Mouse (Mus musculus) intestine, postnatal 0 days (tissue): ENCODE measurements around the gene Tead1. TPM values are rescaled to one million over a fixed set of nuclear protein-coding genes. Genes with fewer than 3 reads are reported as not detected.

ENCODE experiments used
- ATAC-seq: fragments of 200-750 bp; cut with Nextera tagmentation; 2 replicates; pipeline ENCODE4 v1.8.0; 2017; ENCODE audit warnings: mild to moderate bottlenecking, moderate TSS enrichment, moderate library complexity
- H3K27ac ChIP-seq: fragments of 300-500 bp; sonication (generic); 2 replicates; pipeline ENCODE4 v1.5.1; 2014; ENCODE audit warnings: mild to moderate bottlenecking, low read depth, low read length, moderate library complexity
- H3K27me3 ChIP-seq: fragments of 300-500 bp; sonication (generic); replicated peaks from 2 replicates; pipeline ENCODE4 v1.6.1; 2014; ENCODE audit warnings: low read length, mixed read lengths; ENCODE audit not compliant: control insufficient read depth, insufficient read depth
- H3K36me3 ChIP-seq: fragments of 300-500 bp; sonication (generic); 2 replicates; pipeline ENCODE4 v1.6.1; 2014; ENCODE audit warnings: mild to moderate bottlenecking, moderate library complexity; ENCODE audit not compliant: control insufficient read depth, insufficient read depth
- H3K4me1 ChIP-seq: fragments of 300-500 bp; sonication (generic); replicated peaks from 2 replicates; pipeline ENCODE4 v1.6.1; 2014; ENCODE audit warnings: antibody characterized with exemption, low read length, mixed read lengths; ENCODE audit not compliant: control insufficient read depth, insufficient read depth
- H3K4me2 ChIP-seq: fragments of 300-500 bp; sonication (generic); replicated peaks from 2 replicates; pipeline ENCODE4 v1.6.1; 2014; ENCODE audit warnings: low read depth, mild to moderate bottlenecking, moderate library complexity
- H3K4me3 ChIP-seq: fragments of 300-500 bp; sonication (generic); 2 replicates; pipeline ENCODE4 v1.5.1; 2014; ENCODE audit warnings: low read depth, low read length
- H3K9ac ChIP-seq: fragments of 300-500 bp; sonication (generic); 2 replicates; pipeline ENCODE4 v1.6.1; 2014; ENCODE audit warnings: mild to moderate bottlenecking, low read depth, low read length
- H3K9me3 ChIP-seq: fragments of 300-500 bp; sonication (generic); 2 replicates; pipeline ENCODE4 v1.6.1; 2016; ENCODE audit warnings: mixed run types; ENCODE audit not compliant: control insufficient read depth
- CTCF ChIP-seq: sonication (generic); IDR thresholded peaks from 2 replicates; pipeline ENCODE4 v1.5.1; 2016; ENCODE audit warnings: low read depth, mild to moderate bottlenecking, control low read depth, antibody characterized with exemption, moderate library complexity
- WGBS: fragments of 180-500 bp; shearing (Covaris S2); extraction: QIAGEN DNeasy Blood & Tissue Kit; methylation state at CpG from one replicate; pipeline ENCODE4 v1.1.7; 2014; 5-methylcytosine and 5-hydroxymethylcytosine counted together
- polyA plus RNA-seq: library from polyadenylated mRNA; unstranded; fragments of >200 nt; fragmentation: Nextera tagmentation; extraction: Ambion mirVana; gene quantifications from 2 replicates; pipeline ENCODE4 v1.2.1, GENCODE M21; 2015

Gene Tead1
- polyA plus RNA-seq, 1 experiment from 2014 or later = 7.4 TPM

DNA sequence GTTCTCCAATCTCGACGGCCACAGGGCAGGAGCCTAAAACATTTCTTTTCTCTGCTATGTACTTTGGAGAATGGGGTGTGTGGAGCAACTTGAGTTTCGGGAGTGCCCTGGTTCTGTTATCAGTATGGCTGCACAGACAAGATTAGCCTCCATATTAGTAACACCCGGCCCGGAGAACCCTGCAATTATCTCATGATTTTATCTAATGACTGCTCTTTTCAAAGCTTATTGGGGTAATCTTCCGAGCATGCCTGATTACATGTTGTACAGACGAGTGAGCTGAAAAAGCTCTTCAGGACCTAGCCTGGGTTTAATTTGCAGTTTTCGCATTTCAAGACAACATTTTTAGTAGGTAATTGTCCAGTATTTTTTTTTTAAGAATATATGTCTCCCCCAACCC is 122.6 kb downstream of the Tead1 start:
- TF ChIP-seq CTCF = no peak

GRCm38 (mm10) chr7:112806718-112807400 is 127.7 kb downstream of the Tead1 start:
- peak; percentile 25; the same call in 1 of the 2 replicates for ATAC-seq
- Histone ChIP-seq H3K27ac (peak overlapping the region; percentile 1; the same call in 1 of the 2 replicates), H3K9ac (no peak overlapping the region), H3K4me2 (peak overlapping the region; percentile 48), H3K36me3 (no peaks in the 10 kb centered on the region), H3K27me3 (no peaks in the 10 kb centered on the region), H3K4me3 (peak overlapping the region; percentile 1; the same call in 1 of the 2 replicates), H3K4me1 (peaks cover 9% of the 10 kb centered on the region; the same call in 1 of the 2 replicates), H3K9me3 (no peaks in the 10 kb centered on the region)
- no peak for TF ChIP-seq CTCF
- 17% methylated on average over 2 of the region's 2 CpGs for WGBS

More for the DNA sequence above, 122.6 kb downstream of the Tead1 start:
- no peak overlapping the region for H3K9ac ChIP-seq
- no peak overlapping the region for H3K4me3 ChIP-seq
- H3K36me3 ChIP-seq = no peaks in the 10 kb centered on the region
- H3K9me3 ChIP-seq = no peaks in the 10 kb centered on the region
- H3K4me1 ChIP-seq = peaks cover 12% of the 10 kb centered on the region; the same call in 1 of the 2 replicates
- no peak for ATAC-seq
- H3K4me2 ChIP-seq = no peak overlapping the region
- no peak overlapping the region for H3K27ac ChIP-seq
- H3K27me3 ChIP-seq = no peaks in the 10 kb centered on the region
- 40% methylated on average over 8 of the region's 8 CpGs for WGBS

- Histone ChIP-seq H3K9me3 (no peaks in the 10 kb centered on the region), H3K4me1 (peaks cover 9% of the 10 kb centered on the region; the same call in 1 of the 2 replicates), H3K36me3 (no peaks in the 10 kb centered on the region), H3K4me2 (peak overlapping the region; percentile 48), H3K27ac (0 out of 2 replicates have a peak overlapping the region, but pooled peaks have one; percentile 1), H3K27me3 (no peaks in the 10 kb centered on the region), H3K4me3 (peak overlapping the region; percentile 1; the same call in 1 of the 2 replicates), H3K9ac (no peak overlapping the region)
- ATAC-seq = peak; percentile 56; the same call in 1 of the 2 replicates
- TF ChIP-seq CTCF = no peak
- WGBS = 2% methylated on average over 6 of the region's 6 CpGs
Measured at GRCm38 (mm10) chr7:112807401-112807751, 128.3 kb downstream of the Tead1 start.

- H3K27me3 ChIP-seq = no peaks in the 10 kb centered on the region
- no peak for TF ChIP-seq CTCF
- WGBS = 53% methylated on average over 7 of the region's 7 CpGs
- no peak overlapping the region for H3K9ac ChIP-seq
- no peak overlapping the region for H3K27ac ChIP-seq
- peaks cover 6% of the 10 kb centered on the region; the same call in 1 of the 2 replicates for H3K4me1 ChIP-seq
- no peaks in the 10 kb centered on the region for H3K36me3 ChIP-seq
- no peak for ATAC-seq
- H3K4me2 ChIP-seq = no peak overlapping the region
- no peaks in the 10 kb centered on the region for H3K9me3 ChIP-seq
- H3K4me3 ChIP-seq = no peak overlapping the region
Measured at GRCm38 (mm10) chr7:112810752-112811151, 131.6 kb downstream of the Tead1 start.

DNA sequence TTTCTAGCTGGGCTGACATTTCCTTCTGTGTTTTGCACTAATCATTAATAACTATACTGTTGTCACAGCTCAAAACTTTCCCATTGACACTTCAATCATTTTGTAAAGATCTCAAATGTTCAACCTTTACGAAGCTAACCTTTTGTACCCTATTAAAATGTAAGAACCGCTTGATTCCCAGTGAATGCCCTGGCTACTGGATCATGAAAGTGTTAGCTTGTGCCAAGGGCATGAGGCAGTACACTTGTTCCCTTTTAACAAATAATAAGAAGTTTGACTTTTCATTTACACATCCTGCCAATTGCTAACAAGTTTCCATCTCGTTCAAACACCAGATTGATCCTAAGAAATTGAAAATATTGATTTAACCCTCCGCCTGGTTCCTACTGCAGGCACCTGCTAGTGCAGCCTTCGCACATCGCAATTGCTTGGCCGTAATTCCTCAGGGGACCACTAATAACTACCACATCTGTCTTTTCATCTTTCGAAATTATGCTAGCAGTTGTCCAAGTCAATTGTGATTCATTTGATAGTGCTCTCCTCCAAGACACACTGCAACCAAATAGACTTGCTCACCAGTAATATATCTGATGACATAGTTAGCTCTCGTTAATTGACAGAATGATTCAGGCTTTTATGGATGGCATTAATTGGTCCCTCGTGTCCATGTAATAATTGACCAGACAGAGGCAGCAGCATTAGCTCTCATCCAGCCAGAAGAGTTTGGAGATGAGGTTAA is 133.1 kb downstream of the Tead1 start:
- Histone ChIP-seq H3K4me3 (no peak overlapping the region), H3K27ac (no peak overlapping the region), H3K9me3 (no peaks in the 10 kb centered on the region), H3K36me3 (no peaks in the 10 kb centered on the region), H3K4me1 (no peaks in the 10 kb centered on the region), H3K4me2 (no peak overlapping the region), H3K9ac (no peak overlapping the region), H3K27me3 (no peaks in the 10 kb centered on the region)
- ATAC-seq = no peak
- TF ChIP-seq CTCF = no peak
- 81% methylated on average over 10 of the region's 10 CpGs for WGBS

GRCm38 (mm10) chr7:112813163-112813562 is 134.0 kb downstream of the Tead1 start:
- Histone ChIP-seq H3K9me3 (no peaks in the 10 kb centered on the region), H3K4me1 (no peaks in the 10 kb centered on the region), H3K9ac (no peak overlapping the region), H3K4me3 (no peak overlapping the region), H3K27ac (no peak overlapping the region), H3K4me2 (no peak overlapping the region), H3K36me3 (no peaks in the 10 kb centered on the region), H3K27me3 (no peaks in the 10 kb centered on the region)
- WGBS = 96% methylated on average over 7 of the region's 7 CpGs
- peak; percentile 57 for TF ChIP-seq CTCF
- no peak for ATAC-seq
